Mouse (Mus musculus) liver, embryonic 14.5 days (tissue): Measurements from ENCODE around the gene Ccdc102a.

Source experiments
- CTCF ChIP-seq: IDR thresholded peaks from 2 replicates; pipeline ENCODE4 v1.5.1; 2016; ENCODE audit warnings: antibody characterized with exemption, low read depth, control low read depth
- EP300 ChIP-seq: IDR thresholded peaks from 2 replicates; pipeline ENCODE4 v1.6.1; 2016; ENCODE audit warnings: antibody characterized with exemption, low read depth

- no peak for TF ChIP-seq CTCF
- TF ChIP-seq EP300, result no peak
Observed at GRCm38 (mm10) chr8:94892917-94893316, 25.0 kb downstream of the Ccdc102a start.
